ENCODE assay signal across 27 mouse cellular contexts in the genomic region with DNA sequence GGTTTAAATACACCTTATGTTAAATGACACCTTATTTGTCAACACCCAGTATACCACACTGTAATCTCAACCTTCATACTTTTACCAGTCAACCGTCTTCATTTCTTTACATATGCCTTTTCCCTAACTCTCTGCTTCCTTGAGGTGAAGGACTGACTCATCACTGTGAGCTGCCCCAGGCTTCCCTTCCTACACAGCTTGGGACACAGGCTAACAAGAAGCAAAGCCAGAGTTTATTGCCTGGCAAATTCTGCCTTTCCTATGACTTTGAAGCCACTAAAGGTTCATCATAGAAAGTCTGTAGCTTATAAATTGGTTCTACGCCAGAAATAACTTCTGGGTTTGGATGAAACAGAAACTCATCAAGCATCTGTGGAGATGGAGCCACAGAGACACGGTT. TPM values are rescaled to one million over a fixed set of nuclear protein-coding genes. Genes with fewer than 3 reads are reported as not detected.
"Had no signal": no experiment of that assay in that cellular context is flagged by ENCODE, and none has a peak within 500 bp of the region (broad histone marks: within the 10 kb centered on the region; RNA-seq: fewer than 3 reads in every experiment).

No protein-coding gene starts in this region.

- H3K9me3 ChIP-seq: embryonic facial prominence, embryonic 10.5 days; embryonic facial prominence, embryonic 12.5 days; embryonic facial prominence, embryonic 13.5 days; embryonic facial prominence, embryonic 15.5 days; forebrain, embryonic 10.5 days; forebrain, embryonic 12.5 days; forebrain, embryonic 13.5 days; forebrain, embryonic 15.5 days; heart, embryonic 10.5 days had no signal

- H3K4me1 ChIP-seq: embryonic facial prominence, embryonic 12.5 days; forebrain, embryonic 12.5 days had no signal

- H3K4me3 ChIP-seq: embryonic facial prominence, embryonic 10.5 days; embryonic facial prominence, embryonic 12.5 days; embryonic facial prominence, embryonic 13.5 days; embryonic facial prominence, embryonic 15.5 days; erythroblast, embryonic 14.5 days; forebrain, embryonic 10.5 days; forebrain, embryonic 12.5 days; forebrain, embryonic 13.5 days; forebrain, embryonic 15.5 days; gastrocnemius, adult 2 months; heart, adult 2 months; heart, embryonic 10.5 days had no signal

- H3K27me3 ChIP-seq: embryonic facial prominence, embryonic 12.5 days; embryonic facial prominence, embryonic 13.5 days; embryonic facial prominence, embryonic 15.5 days; forebrain, embryonic 12.5 days; forebrain, embryonic 13.5 days; forebrain, embryonic 15.5 days had no signal

- H3K36me3 ChIP-seq: embryonic facial prominence, embryonic 10.5 days; embryonic facial prominence, embryonic 12.5 days; embryonic facial prominence, embryonic 13.5 days; embryonic facial prominence, embryonic 15.5 days; forebrain, embryonic 10.5 days; forebrain, embryonic 12.5 days; forebrain, embryonic 15.5 days; heart, embryonic 10.5 days had no signal

- ATAC-seq: forebrain, embryonic 13.5 days; forebrain, embryonic 14.5 days; forebrain, embryonic 15.5 days; forebrain, embryonic 16.5 days; forebrain, postnatal 0 days had no signal

- H3K27ac ChIP-seq: embryonic facial prominence, embryonic 10.5 days; embryonic facial prominence, embryonic 12.5 days; embryonic facial prominence, embryonic 13.5 days; embryonic facial prominence, embryonic 15.5 days; forebrain, embryonic 10.5 days; forebrain, embryonic 12.5 days; forebrain, embryonic 13.5 days; forebrain, embryonic 15.5 days; gastrocnemius, adult 2 months; heart, adult 2 months; heart, embryonic 10.5 days had no signal

- H3K4me2 ChIP-seq: embryonic facial prominence, embryonic 12.5 days; embryonic facial prominence, embryonic 13.5 days; embryonic facial prominence, embryonic 15.5 days; forebrain, embryonic 12.5 days; forebrain, embryonic 13.5 days; forebrain, embryonic 15.5 days had no signal

- DNase-seq: cerebellum, adult 9-11 months; cerebellum, postnatal 10 days; cerebellum, postnatal 14 days; cerebellum, postnatal 25 days; cerebellum, postnatal 36 days; embryo, embryonic 11 days; forebrain, postnatal 0 days; gastrocnemius, adult 2 months; gastrocnemius, postnatal 10 days; gastrocnemius, postnatal 14 days; gastrocnemius, postnatal 25 days; gastrocnemius, postnatal 36 days; heart, adult 11 months; heart, adult 18-20 months; heart, adult 2 months had no signal

- H3K9ac ChIP-seq: embryonic facial prominence, embryonic 12.5 days; embryonic facial prominence, embryonic 13.5 days; embryonic facial prominence, embryonic 15.5 days; forebrain, embryonic 12.5 days; forebrain, embryonic 13.5 days; forebrain, embryonic 15.5 days; forebrain, postnatal 0 days had no signal

RNA-seq across cellular contexts. Expression of a gene that starts 30.2 kb away (rescaled TPM):
- polyA plus RNA-seq: erythroblast, embryonic 14.5 days had no signal
